Mouse (Mus musculus): ENCODE data around the gene Stxbp5l. TPM values are rescaled to one million over a fixed set of nuclear protein-coding genes. Genes with fewer than 3 reads are reported as not detected.

Stxbp5l gene
- total RNA-seq (2014; rRNA removed) (14.6 and 17.0 TPM in 2 replicates), polyA plus RNA-seq (2015; fragmentation: Nextera tagmentation; extraction: Ambion mirVana) (4.0 and 10.0 TPM in 2 replicates)

DNA sequence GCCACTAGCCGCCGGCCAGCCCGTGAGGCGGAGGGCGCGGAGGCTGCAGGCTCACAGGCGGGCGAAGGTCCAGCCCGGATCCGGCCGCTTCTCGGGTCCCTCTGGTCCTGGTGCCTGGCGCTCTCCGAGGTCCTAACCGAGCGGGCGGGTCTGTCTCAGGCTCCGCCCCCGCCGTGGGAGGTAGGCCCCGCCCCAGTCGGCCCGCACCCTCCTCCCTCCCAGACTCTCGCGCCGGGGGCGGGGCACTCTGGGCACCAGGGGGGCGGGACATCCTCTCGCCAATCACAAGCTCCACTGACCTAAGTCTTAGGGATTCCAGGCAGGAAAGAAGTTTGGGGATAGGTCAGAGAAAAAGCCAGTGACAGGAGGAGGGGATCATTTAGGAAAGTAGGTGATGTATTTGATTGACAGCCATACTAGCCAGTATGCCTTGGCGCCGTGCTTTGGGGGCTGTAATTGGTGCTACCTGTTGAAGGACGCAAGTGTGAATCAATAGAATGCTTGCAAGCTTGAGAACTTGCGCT, at the start of gene Stxbp5l:
Stxbp5l (minus strand) TSS at position 142 of the 524 bp plus-strand sequence.
- Histone ChIP-seq H3K4me2 (ENCODE audit: low read depth) (peak within 1 kb of the TSS; percentile 83), H3K9ac (peak within 1 kb of the TSS; percentile 71), H3K9me3 (ENCODE audit: low read length) (no peaks in the 10 kb centered on the region), H3K27me3 (ENCODE audit: insufficient read depth, low read length) (no peaks in the 10 kb centered on the region), H3K4me1 (ENCODE audit: insufficient read depth) (no peaks in the 10 kb centered on the region), H3K36me3 (ENCODE audit: insufficient read depth) (no peaks in the 10 kb centered on the region), H3K27ac (ENCODE audit: low read depth, low read length) (peak within 1 kb of the TSS; percentile 40), H3K4me3 (ENCODE audit: low read depth, low read length) (peak within 1 kb of the TSS; percentile 72)
- DNase-seq (peak; percentile 93), ATAC-seq (peak; percentile 92)
- TF ChIP-seq CTCF (IDR thresholded peaks at IDR 0.05; ENCODE audit: low read depth), result no peak
- WGBS, result 0% methylated on average over 33 of the region's 33 CpGs

DNA sequence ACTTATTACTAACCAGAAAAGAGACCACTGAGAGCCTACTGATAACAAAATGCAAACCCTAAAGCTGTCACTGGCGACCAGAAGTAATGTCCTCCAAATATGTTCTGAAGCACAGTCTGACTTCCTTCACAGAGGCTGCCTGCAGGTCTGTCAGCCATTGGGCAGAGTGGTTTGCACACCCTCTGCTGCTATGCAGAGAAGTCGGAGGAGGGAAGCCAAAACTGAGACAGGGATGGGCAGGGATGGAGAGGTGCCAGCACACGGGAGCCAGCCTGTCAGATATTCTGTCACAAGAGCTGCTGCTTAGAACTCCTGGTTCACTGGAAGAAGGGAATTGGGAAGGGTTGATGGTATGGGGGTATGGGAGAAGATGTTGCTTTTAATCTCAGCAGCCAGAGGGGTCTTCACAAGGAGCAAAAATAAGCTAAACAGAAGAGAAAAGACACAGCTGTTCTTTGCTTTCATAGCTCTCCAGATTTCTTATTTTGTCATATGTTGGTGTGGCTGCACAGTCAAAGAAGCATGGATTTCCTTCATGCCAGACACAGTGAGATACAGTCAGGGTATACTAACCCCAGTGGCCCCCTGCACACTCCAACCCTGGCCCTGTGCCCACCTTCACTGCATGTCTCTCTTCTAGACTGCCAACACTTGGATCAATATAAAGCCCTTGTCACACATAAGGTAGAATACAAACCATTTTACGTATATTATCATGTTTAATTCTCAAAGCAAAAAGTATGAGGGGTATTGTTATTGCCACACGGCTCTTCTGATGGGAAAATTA, 48.8 kb upstream of the Stxbp5l start:
- H3K9ac ChIP-seq, result no peak overlapping the region
- no peak overlapping the region for H3K4me3 ChIP-seq (ENCODE audit: low read depth, low read length)
- no peak overlapping the region for H3K4me2 ChIP-seq (ENCODE audit: low read depth)
- 0 out of 2 replicates have a peak overlapping the region, but pooled peaks have one; percentile 40 for H3K27ac ChIP-seq (ENCODE audit: low read depth, low read length)
- no peaks in the 10 kb centered on the region for H3K9me3 ChIP-seq (ENCODE audit: low read length)
- no peaks in the 10 kb centered on the region for H3K36me3 ChIP-seq (ENCODE audit: insufficient read depth)
- DNase-seq (no peak), ATAC-seq (no peak; the same call in 1 of the 2 replicates)
- 53% methylated on average over 5 of the region's 5 CpGs for WGBS
- no peak for TF ChIP-seq CTCF (IDR thresholded peaks at IDR 0.05; ENCODE audit: low read depth)
- H3K27me3 ChIP-seq (ENCODE audit: insufficient read depth, low read length), result no peaks in the 10 kb centered on the region
- H3K4me1 ChIP-seq (ENCODE audit: insufficient read depth), result no peaks in the 10 kb centered on the region

DNA sequence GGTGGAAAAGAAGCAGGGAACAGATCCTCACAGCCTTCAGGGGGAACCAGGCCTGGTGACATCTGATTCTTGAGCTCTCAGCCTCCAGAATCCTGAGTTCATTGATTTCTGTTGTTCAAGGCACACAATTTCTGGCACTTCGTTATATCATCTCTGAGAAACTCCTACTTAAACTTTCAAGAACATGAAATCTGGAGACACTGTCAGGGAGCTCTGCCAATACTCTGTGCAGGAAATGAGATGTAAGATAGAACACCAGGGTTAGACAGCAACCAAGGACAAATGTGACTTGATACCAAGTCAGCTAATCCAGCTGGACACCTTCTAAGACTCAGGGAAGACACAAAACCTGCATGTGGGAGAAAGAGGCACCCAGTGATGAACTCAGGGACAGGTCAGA, 40.7 kb upstream of the Stxbp5l start:
- 73% methylated on average over 1 of the region's 1 CpGs for WGBS
- ATAC-seq, result no peak
- DNase-seq, result no peak

DNA sequence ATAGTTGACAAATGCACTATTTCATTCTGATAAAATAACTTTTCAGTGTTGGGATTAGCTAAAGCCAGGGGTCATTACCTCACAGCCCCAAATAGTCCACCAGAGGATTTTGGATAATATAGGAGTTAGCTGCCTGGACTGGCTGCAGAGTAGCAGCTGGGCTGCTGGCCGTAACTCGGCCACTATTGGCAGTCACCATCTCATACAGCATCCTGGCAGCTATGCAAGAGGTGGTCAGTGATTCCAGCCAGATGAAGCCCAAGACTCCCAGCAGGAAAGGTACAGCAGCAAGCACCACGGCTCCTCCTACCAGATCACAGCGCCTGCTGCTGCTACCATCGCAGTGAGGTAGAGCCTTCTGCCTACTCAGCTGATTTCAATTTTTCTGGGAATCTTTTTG, 38.1 kb upstream of the Stxbp5l start:
- H3K9ac ChIP-seq, result no peak overlapping the region
- H3K27ac ChIP-seq (ENCODE audit: low read depth, low read length), result no peak overlapping the region
- no peaks in the 10 kb centered on the region for H3K36me3 ChIP-seq (ENCODE audit: insufficient read depth)
- no peak overlapping the region for H3K4me2 ChIP-seq (ENCODE audit: low read depth)
- no peaks in the 10 kb centered on the region for H3K27me3 ChIP-seq (ENCODE audit: insufficient read depth, low read length)
- no peaks in the 10 kb centered on the region for H3K4me1 ChIP-seq (ENCODE audit: insufficient read depth)
- no peaks in the 10 kb centered on the region for H3K9me3 ChIP-seq (ENCODE audit: low read length)
- ATAC-seq, result no peak
- no peak for DNase-seq
- no peak overlapping the region for H3K4me3 ChIP-seq (ENCODE audit: low read depth, low read length)
- TF ChIP-seq CTCF (IDR thresholded peaks at IDR 0.05; ENCODE audit: low read depth), result no peak
- WGBS, result 83% methylated on average over 5 of the region's 5 CpGs

More for the DNA sequence above, 40.7 kb upstream of the Stxbp5l start:
- Histone ChIP-seq H3K4me3 (ENCODE audit: low read depth, low read length) (no peak overlapping the region), H3K4me1 (ENCODE audit: insufficient read depth) (no peaks in the 10 kb centered on the region), H3K27ac (ENCODE audit: low read depth, low read length) (no peak overlapping the region), H3K36me3 (ENCODE audit: insufficient read depth) (no peaks in the 10 kb centered on the region), H3K9me3 (ENCODE audit: low read length) (no peaks in the 10 kb centered on the region), H3K27me3 (ENCODE audit: insufficient read depth, low read length) (no peaks in the 10 kb centered on the region), H3K9ac (no peak overlapping the region), H3K4me2 (ENCODE audit: low read depth) (no peak overlapping the region)
- TF ChIP-seq CTCF (IDR thresholded peaks at IDR 0.05; ENCODE audit: low read depth), result no peak

- WGBS, result 87% methylated on average over 3 of the region's 3 CpGs
- no peak for TF ChIP-seq CTCF (IDR thresholded peaks at IDR 0.05; ENCODE audit: low read depth)
Observed at GRCm38 (mm10) chr16:37421851-37422250, 37.1 kb upstream of the Stxbp5l start.

DNA sequence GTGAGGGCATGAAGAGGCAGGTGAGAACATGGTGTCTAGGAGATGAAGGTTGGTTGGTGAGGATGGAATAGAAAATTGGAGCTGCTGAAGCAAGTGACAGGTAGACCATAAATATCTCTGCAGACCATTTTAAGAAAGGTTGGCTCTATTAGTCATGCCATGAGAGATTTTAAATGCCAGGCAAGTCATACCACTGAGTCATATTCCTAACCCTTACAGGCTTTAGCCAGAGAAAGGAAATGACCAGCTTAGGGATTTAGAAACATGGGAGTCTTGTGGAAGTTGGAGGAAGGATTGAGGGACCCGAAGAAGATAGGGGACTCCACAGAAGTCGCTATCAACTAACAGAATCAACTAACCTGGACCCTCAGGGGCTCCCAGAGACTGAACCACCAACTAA, 35.8 kb upstream of the Stxbp5l start:
- no peaks in the 10 kb centered on the region for H3K9me3 ChIP-seq (ENCODE audit: low read length)
- no peak overlapping the region for H3K4me3 ChIP-seq (ENCODE audit: low read depth, low read length)
- H3K9ac ChIP-seq, result no peak overlapping the region
- 98% methylated on average over 2 of the region's 2 CpGs for WGBS
- no peaks in the 10 kb centered on the region for H3K27me3 ChIP-seq (ENCODE audit: insufficient read depth, low read length)
- TF ChIP-seq CTCF (IDR thresholded peaks at IDR 0.05; ENCODE audit: low read depth), result no peak
- no peak overlapping the region for H3K4me2 ChIP-seq (ENCODE audit: low read depth)
- no peak overlapping the region for H3K27ac ChIP-seq (ENCODE audit: low read depth, low read length)
- no peaks in the 10 kb centered on the region for H3K36me3 ChIP-seq (ENCODE audit: insufficient read depth)
- DNase-seq, result no peak
- no peaks in the 10 kb centered on the region for H3K4me1 ChIP-seq (ENCODE audit: insufficient read depth)
- no peak for ATAC-seq

More at GRCm38 (mm10) chr16:37421851-37422250, 37.1 kb upstream of the Stxbp5l start:
- Histone ChIP-seq H3K27ac (ENCODE audit: low read depth, low read length) (no peak overlapping the region), H3K4me1 (ENCODE audit: insufficient read depth) (no peaks in the 10 kb centered on the region), H3K36me3 (ENCODE audit: insufficient read depth) (no peaks in the 10 kb centered on the region), H3K9me3 (ENCODE audit: low read length) (no peaks in the 10 kb centered on the region), H3K4me2 (ENCODE audit: low read depth) (no peak overlapping the region), H3K9ac (no peak overlapping the region), H3K4me3 (ENCODE audit: low read depth, low read length) (no peak overlapping the region), H3K27me3 (ENCODE audit: insufficient read depth, low read length) (no peaks in the 10 kb centered on the region)
- ATAC-seq (no peak), DNase-seq (no peak)

- no peaks in the 10 kb centered on the region for H3K36me3 ChIP-seq (ENCODE audit: insufficient read depth)
- H3K9me3 ChIP-seq (ENCODE audit: low read length), result no peaks in the 10 kb centered on the region
- no peaks in the 10 kb centered on the region for H3K27me3 ChIP-seq (ENCODE audit: insufficient read depth, low read length)
- ATAC-seq (no peak), DNase-seq (no peak)
- no peak overlapping the region for H3K4me3 ChIP-seq (ENCODE audit: low read depth, low read length)
- no peak overlapping the region for H3K27ac ChIP-seq (ENCODE audit: low read depth, low read length)
- 67% methylated on average over 4 of the region's 4 CpGs for WGBS
- no peak for TF ChIP-seq CTCF (IDR thresholded peaks at IDR 0.05; ENCODE audit: low read depth)
- no peak overlapping the region for H3K4me2 ChIP-seq (ENCODE audit: low read depth)
- no peak overlapping the region for H3K9ac ChIP-seq
- H3K4me1 ChIP-seq (ENCODE audit: insufficient read depth), result no peaks in the 10 kb centered on the region
Observed at GRCm38 (mm10) chr16:37405536-37405935, 20.8 kb upstream of the Stxbp5l start.
